Mouse (Mus musculus) forebrain, embryonic 14.5 days (tissue): ENCODE data around the gene Ccdc187. TPM values are rescaled to one million over a fixed set of nuclear protein-coding genes. Genes with fewer than 3 reads are reported as not detected.
A peak's percentile ranks its signal among the peaks of the same experiment; 100 is the strongest.

Experiments
- ATAC-seq: fragments of 200-750 bp; cut with Nextera tagmentation; 2 replicates; pipeline ENCODE4 v1.8.0; 2017; ENCODE audit warnings: mild to moderate bottlenecking, moderate library complexity
- DNase-seq: peaks from one replicate; pipeline ENCODE4 v3.0.0-alpha.2; 2015; ENCODE audit warnings: low spot score
- H3K27ac ChIP-seq: fragments of 300-500 bp; sonication (generic); 2 replicates; pipeline ENCODE4 v1.5.1; 2014; ENCODE audit warnings: low read depth, mild to moderate bottlenecking, control low read depth, low read length, moderate library complexity
- H3K27me3 ChIP-seq: fragments of 300-500 bp; sonication (generic); replicated peaks from 2 replicates; pipeline ENCODE4 v1.6.1; 2014; ENCODE audit warnings: low read length, control low read depth, mixed read lengths; ENCODE audit not compliant: control insufficient read depth, insufficient read depth
- H3K36me3 ChIP-seq: fragments of 300-500 bp; sonication (generic); 2 replicates; pipeline ENCODE4 v1.6.1; 2014; ENCODE audit warnings: low read length, control low read depth; ENCODE audit not compliant: control insufficient read depth, insufficient read depth
- H3K4me1 ChIP-seq: fragments of 300-500 bp; sonication (generic); 2 replicates; pipeline ENCODE4 v1.6.1; 2014; ENCODE audit warnings: antibody characterized with exemption, low read length, control low read depth; ENCODE audit not compliant: control insufficient read depth, insufficient read depth
- H3K4me2 ChIP-seq: fragments of 300-500 bp; sonication (generic); 2 replicates; pipeline ENCODE4 v1.6.1; 2014; ENCODE audit warnings: mild to moderate bottlenecking, control low read depth, low read length
- H3K4me3 ChIP-seq: fragments of 300-500 bp; sonication (generic); 2 replicates; pipeline ENCODE4 v1.5.1; 2014; ENCODE audit warnings: low read depth, low read length, control low read depth
- H3K9ac ChIP-seq: fragments of 300-500 bp; sonication (generic); 2 replicates; pipeline ENCODE4 v1.6.1; 2014; ENCODE audit warnings: mild to moderate bottlenecking, low read length, control low read depth, moderate library complexity
- H3K9me3 ChIP-seq: fragments of 300-500 bp; sonication (generic); replicated peaks from 2 replicates; pipeline ENCODE4 v1.6.1; 2016; ENCODE audit warnings: low read length, control low read depth, mixed read lengths; ENCODE audit not compliant: control insufficient read depth
- WGBS: fragments of 180-500 bp; shearing (Covaris S2); extraction: QIAGEN DNeasy Blood & Tissue Kit; methylation state at CpG from one replicate; pipeline ENCODE4 v1.1.7; 2014; 5-methylcytosine and 5-hydroxymethylcytosine counted together
- polyA plus RNA-seq: library from polyadenylated mRNA; unstranded; fragments of >200 nt; fragmentation: Nextera tagmentation; extraction: Ambion mirVana; gene quantifications from 2 replicates; pipeline ENCODE4 v1.2.1, GENCODE M21; 2014

Ccdc187 gene
- polyA plus RNA-seq: 0.11 and 0.17 TPM in 2 replicates

GRCm38 (mm10) chr2:26294457-26294856, at the start of gene Ccdc187:
Gene Ccdc187, minus strand, starts transcription at chr2:26294557.
- no peak within 1 kb of the TSS for H3K4me2 ChIP-seq
- H3K27me3 ChIP-seq: no peaks in the 10 kb centered on the region
- H3K27ac ChIP-seq: no peak within 1 kb of the TSS
- ATAC-seq (no peak), DNase-seq (no peak)
- no peaks in the 10 kb centered on the region for H3K36me3 ChIP-seq
- no peak within 1 kb of the TSS for H3K9ac ChIP-seq
- H3K9me3 ChIP-seq: no peaks in the 10 kb centered on the region
- no peak within 1 kb of the TSS for H3K4me3 ChIP-seq
- 53% methylated on average over 2 of the region's 2 CpGs for WGBS
- H3K4me1 ChIP-seq: peaks cover 30% of the 10 kb centered on the region

GRCm38 (mm10) chr2:26342609-26343490, 48.5 kb upstream of the Ccdc187 start:
- no peak overlapping the region for H3K4me2 ChIP-seq
- peaks cover 92% of the 10 kb centered on the region for H3K36me3 ChIP-seq
- H3K4me3 ChIP-seq: no peak overlapping the region
- H3K27ac ChIP-seq: no peak overlapping the region
- no peaks in the 10 kb centered on the region for H3K4me1 ChIP-seq
- no peaks in the 10 kb centered on the region for H3K27me3 ChIP-seq
- WGBS: 83% methylated on average over 11 of the region's 11 CpGs
- DNase-seq (no peak), ATAC-seq (no peak)
- no peak overlapping the region for H3K9ac ChIP-seq
- H3K9me3 ChIP-seq: no peaks in the 10 kb centered on the region

- peaks cover 84% of the 10 kb centered on the region for H3K36me3 ChIP-seq
- no peaks in the 10 kb centered on the region for H3K4me1 ChIP-seq
- H3K9ac ChIP-seq: no peak overlapping the region
- no peaks in the 10 kb centered on the region for H3K9me3 ChIP-seq
- no peak overlapping the region for H3K27ac ChIP-seq
- WGBS: 70% methylated on average over 10 of the region's 10 CpGs
- DNase-seq (peak; percentile 46), ATAC-seq (no peak)
- no peak overlapping the region for H3K4me2 ChIP-seq
- H3K27me3 ChIP-seq: no peaks in the 10 kb centered on the region
- H3K4me3 ChIP-seq: no peak overlapping the region
Observed at GRCm38 (mm10) chr2:26342044-26342443, 47.7 kb upstream of the Ccdc187 start.

GRCm38 (mm10) chr2:26341510-26341981, 47.2 kb upstream of the Ccdc187 start:
- Histone ChIP-seq H3K27me3 (no peaks in the 10 kb centered on the region), H3K27ac (no peak overlapping the region), H3K4me3 (no peak overlapping the region), H3K36me3 (peaks cover 79% of the 10 kb centered on the region), H3K9ac (no peak overlapping the region), H3K4me1 (no peaks in the 10 kb centered on the region), H3K9me3 (no peaks in the 10 kb centered on the region), H3K4me2 (no peak overlapping the region)
- DNase-seq (no peak), ATAC-seq (no peak)
- 90% methylated on average over 2 of the region's 2 CpGs for WGBS

- Histone ChIP-seq H3K9me3 (no peaks in the 10 kb centered on the region), H3K4me3 (no peak overlapping the region), H3K9ac (no peak overlapping the region), H3K27ac (no peak overlapping the region), H3K4me1 (no peaks in the 10 kb centered on the region), H3K27me3 (no peaks in the 10 kb centered on the region), H3K4me2 (no peak overlapping the region), H3K36me3 (peaks cover 55% of the 10 kb centered on the region)
- WGBS: 87% methylated on average over 5 of the region's 5 CpGs
- DNase-seq: no peak
- no peak for ATAC-seq
Observed at GRCm38 (mm10) chr2:26339204-26339551, 44.8 kb upstream of the Ccdc187 start.

GRCm38 (mm10) chr2:26338302-26339203, 44.2 kb upstream of the Ccdc187 start:
- ATAC-seq (0 out of 2 replicates have a peak, but pooled peaks have one; percentile 12), DNase-seq (no peak)
- Histone ChIP-seq H3K27ac (no peak overlapping the region), H3K27me3 (no peaks in the 10 kb centered on the region), H3K9me3 (no peaks in the 10 kb centered on the region), H3K9ac (no peak overlapping the region), H3K4me3 (no peak overlapping the region), H3K4me2 (no peak overlapping the region), H3K36me3 (peaks cover 49% of the 10 kb centered on the region), H3K4me1 (no peaks in the 10 kb centered on the region)
- WGBS: 83% methylated on average over 8 of the region's 13 CpGs

- Histone ChIP-seq H3K4me3 (no peak overlapping the region), H3K27ac (no peak overlapping the region), H3K27me3 (no peaks in the 10 kb centered on the region), H3K4me2 (no peak overlapping the region), H3K9me3 (no peaks in the 10 kb centered on the region), H3K4me1 (no peaks in the 10 kb centered on the region), H3K9ac (no peak overlapping the region), H3K36me3 (peaks cover 64% of the 10 kb centered on the region)
- DNase-seq (no peak), ATAC-seq (no peak)
- 80% methylated on average over 6 of the region's 6 CpGs for WGBS
Observed at GRCm38 (mm10) chr2:26330702-26331101, 36.3 kb upstream of the Ccdc187 start.

- H3K4me3 ChIP-seq: no peak overlapping the region
- WGBS: 94% methylated on average over 4 of the region's 4 CpGs
- no peaks in the 10 kb centered on the region for H3K9me3 ChIP-seq
- no peak overlapping the region for H3K4me2 ChIP-seq
- no peak for DNase-seq
- H3K4me1 ChIP-seq: no peaks in the 10 kb centered on the region
- ATAC-seq: no peak
- peaks cover 70% of the 10 kb centered on the region for H3K36me3 ChIP-seq
- H3K9ac ChIP-seq: no peak overlapping the region
- no peak overlapping the region for H3K27ac ChIP-seq
- H3K27me3 ChIP-seq: no peaks in the 10 kb centered on the region
Observed at GRCm38 (mm10) chr2:26330056-26330468, 35.7 kb upstream of the Ccdc187 start.
